Mouse (Mus musculus) urinary bladder, postnatal 25 days (tissue): ENCODE data around the gene Zmym1.
"Not testable (repeated sequence)": the region's sequence is repeated elsewhere in the genome, so short reads cannot be mapped to it uniquely, and the experiment has no call there.

Source experiments
- DNase-seq: peaks from one replicate; pipeline ENCODE4 v3.0.0; 2022; ENCODE audit warnings: low spot score

Gene Zmym1

DNA sequence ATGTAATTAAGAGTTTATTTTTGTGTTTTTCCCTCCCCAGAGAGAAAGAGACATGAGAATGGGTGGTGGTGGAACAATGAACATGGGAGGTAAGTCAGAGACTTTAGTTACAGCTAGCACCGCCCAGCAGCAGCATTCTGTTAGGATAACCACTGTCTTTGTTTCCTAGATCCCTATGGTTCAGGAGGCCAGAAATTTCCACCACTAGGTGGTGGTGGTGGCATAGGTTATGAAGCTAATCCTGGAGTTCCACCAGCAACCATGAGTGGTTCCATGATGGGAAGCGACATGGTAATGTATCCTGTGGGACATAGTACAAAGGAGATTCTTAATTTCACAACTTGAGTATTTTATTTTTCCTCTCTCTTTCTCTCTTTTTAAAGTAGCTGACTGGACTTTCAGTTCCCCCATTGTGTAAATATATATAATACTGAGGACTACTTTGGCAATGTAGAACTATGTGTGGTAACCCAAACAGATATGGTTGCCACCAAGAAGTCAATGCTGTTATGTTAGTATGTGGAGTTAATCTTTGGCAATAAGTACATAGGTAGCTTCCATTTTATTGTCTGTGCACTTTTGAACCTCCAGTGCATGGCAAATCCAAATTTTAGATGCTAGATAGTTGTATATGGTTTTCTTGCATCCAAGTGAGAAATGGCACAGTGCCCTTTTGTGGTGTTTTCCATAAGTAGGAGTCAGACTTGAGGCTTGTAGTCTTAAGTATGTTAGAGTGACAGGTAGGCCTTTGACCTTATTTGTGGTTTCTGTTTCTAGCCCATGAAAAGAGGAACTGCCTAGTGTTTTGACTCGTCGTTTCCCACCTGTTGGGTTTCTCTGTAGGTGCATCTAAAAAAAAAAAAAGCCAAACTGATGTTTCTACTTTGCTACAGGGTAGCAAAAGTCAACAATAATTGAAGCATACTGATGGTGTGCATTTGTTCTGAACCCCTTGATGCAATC, 33.4 kb downstream of the Zmym1 start:
- DNase-seq = no peak

DNA sequence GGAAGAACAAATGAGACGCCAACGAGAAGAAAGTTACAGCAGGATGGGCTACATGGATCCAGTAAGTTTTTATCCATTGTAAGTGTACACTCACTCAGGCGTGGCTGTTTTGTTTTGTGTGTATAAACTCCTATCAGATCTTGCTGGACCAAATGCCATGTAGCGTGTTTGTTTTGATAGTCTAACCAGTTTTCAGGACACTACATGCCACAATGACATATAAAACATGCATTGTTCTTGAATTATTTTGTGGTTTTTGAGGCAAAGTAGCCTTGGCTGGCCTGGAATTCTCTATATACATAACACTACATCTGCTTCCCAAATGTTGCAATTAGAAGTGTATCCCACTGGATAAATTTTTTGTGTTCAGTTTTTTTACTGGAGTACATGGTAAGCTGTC, 34.1 kb downstream of the Zmym1 start:
- DNase-seq = no peak

DNA sequence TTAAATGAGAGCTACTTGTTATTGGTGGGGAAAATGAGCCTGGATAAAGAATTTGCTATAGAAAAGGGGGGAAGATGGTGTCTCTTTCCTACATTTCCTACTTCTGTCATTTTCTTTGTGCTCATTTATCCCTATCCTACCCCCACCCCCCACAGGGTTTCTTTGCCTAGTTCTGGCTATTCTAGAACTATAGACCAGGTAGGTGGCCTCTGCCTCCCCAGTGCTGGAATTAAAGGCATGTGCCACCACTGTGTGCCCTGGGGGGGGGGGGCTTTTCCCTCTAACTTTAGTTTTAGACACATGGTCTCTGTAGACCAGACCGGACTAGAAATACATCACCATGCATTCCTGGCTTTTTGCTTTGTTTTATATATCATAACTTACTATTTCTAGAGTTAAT, 36.7 kb downstream of the Zmym1 start:
- no peak for DNase-seq

DNA sequence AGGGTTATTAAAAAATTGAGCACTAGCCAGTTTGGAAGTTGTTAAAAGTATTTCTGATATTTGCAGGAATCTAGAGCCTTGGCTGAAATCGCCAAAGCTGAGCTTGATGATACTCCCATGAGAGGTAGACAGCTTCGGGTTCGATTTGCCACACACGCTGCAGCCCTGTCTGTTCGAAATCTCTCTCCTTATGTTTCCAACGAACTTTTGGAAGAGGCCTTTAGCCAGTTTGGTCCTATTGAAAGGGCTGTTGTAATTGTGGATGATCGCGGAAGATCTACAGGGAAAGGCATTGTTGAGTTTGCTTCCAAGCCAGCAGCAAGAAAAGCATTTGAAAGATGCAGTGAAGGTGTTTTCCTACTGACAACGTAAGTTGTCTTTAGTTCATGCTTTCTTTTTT, 37.8 kb downstream of the Zmym1 start:
- DNase-seq = no peak

DNA sequence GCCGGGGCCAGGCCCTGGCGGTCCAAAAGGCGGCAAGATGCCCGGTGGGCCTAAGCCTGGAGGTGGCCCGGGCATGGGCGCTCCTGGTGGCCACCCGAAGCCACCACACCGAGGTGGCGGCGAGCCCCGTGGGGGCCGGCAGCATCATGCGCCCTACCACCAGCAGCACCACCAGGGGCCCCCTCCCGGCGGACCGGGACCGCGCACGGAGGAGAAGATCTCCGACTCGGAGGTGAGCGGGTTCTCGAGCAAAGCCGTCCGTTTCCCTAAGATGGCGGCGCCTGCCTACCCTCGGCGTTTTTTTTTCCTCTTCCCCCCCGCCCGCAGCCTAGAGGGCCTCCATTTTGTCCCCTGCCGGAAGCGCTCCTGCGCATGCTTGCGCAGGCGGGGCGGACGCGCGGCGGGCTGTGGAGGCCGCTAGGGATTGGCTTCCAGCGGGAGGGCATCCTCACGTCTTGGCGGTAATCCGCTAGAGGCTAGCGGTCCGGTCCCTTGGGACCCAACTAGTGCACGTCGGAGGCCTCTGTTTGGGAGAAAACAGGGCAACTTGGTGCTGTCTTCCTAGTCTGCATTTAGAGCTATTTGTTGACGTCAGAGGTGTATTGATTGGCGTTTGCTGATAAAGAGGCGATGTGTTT, 38.8 kb downstream of the Zmym1 start:
- peak; percentile 77 for DNase-seq

DNA sequence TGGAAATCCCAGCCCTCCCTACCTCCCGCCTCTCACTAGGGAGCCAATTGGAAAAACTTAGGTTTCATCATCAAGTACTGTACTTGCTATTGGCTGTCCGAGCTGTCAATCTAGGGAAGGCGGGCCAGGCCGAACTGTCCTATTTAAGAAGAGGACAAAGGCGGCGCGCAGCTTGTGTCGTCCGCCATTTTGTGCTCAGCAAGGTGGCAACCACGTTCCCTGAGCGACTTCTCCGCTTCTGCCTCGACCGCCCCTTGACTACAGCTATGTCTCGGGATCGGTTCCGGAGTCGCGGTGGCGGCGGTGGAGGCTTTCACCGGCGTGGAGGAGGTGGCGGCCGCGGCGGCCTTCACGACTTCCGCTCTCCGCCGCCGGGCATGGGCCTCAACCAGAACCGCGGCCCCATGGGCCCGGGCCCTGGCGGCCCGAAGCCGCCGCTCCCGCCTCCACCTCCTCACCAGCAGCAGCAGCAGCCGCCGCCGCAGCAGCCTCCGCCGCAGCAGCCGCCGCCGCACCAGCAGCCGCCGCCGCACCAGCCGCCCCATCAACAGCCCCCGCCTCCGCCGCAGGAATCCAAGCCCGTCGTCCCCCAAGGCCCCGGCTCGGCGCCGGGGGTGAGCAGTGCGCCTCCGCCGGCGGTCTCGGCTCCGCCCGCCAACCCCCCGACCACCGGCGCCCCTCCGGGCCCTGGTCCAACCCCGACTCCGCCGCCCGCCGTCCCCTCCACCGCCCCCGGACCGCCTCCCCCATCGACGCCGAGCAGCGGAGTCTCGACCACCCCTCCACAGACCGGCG, 39.6 kb downstream of the Zmym1 start, which contains the start of gene Sfpq:
Sfpq (plus strand) TSS at position 174 of the 795 bp plus-strand sequence.
- DNase-seq = peak; percentile 99

DNA sequence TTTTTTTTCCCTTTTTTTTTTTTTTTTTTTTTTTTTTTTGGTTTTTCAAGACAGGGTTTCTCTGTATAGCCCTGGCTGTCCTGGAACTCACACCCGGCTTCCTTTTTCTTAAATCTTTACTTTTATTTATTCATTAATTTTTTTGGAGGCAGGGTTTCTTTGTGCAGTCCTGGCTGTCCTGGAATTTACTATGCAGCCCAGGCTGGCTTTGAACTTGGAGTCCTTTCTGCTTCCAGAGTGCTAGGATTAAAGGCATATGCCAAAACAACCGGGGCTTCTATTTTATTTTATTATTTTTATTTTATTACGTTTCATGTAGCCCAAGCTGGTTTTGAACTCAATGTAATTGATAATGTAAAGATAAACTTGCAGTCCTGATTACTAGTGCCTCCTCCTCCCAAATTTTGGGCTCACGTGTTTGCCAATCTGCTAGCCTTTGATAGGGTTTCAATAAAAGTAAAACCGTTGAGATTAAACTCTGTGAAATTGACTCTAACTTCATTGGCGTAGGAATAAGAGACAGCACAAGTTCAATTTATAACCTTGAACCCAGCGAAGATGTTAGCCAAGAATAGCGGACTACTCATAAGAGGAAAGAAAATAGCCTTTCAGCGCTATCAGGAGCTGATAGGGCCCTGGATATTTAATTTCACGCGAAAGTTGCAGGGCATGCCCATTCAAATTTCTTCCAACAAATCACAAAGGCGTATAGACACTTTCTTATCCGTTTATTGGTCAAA, 40.4 kb downstream of the Zmym1 start:
- DNase-seq = no peak

DNA sequence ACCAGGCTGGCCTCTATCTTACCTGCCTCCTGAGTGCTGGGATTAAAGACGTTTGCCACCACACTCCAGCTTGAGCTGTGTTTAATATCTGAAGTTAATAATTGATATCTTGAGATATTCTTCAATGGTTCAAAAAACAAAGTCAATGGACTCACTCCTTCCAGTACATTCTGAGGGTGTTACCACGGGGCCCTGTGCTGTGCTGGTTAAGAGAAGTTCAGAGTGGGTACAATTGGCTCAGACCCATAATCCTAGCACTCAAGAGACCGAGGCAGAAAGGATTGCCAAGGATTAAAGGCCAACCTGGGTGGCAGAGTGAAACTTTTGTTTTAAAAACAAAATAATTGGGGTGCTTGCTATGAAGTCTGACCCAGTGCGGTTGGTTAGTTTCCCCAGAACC, 44.6 kb downstream of the Zmym1 start:
- DNase-seq = no peak

DNA sequence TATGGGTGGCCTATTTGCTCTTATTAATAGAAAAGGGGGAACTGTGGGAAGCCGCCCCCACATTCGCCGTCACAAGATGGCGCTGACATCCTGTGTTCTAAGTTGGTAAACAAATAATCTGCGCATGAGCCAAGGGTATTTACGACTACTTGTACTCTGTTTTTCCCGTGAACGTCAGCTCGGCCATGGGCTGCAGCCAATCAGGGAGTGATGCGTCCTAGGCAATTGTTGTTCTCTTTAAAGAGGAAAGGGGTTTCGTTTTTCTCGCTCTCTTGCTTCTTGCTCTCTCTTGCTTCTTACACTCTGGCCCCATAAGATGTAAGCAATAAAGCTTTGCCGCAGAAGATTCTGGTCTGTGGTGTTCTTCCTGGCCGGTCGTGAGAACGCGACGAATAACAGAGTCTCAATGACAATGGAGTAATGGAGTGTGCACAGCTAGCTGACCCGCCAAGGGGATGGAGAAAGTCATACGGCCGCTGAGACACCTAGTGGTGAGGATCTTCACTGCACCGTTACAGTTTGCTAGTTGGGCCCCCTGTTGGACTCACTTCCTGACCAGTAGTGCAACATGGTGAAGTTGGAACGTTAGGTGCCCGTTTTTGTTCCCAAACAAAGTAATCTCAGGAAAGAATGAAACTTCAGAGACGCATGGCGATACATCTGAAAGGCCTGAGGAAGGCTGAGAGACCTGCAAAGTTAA, 45.5 kb downstream of the Zmym1 start:
- DNase-seq = peak; percentile 67

DNA sequence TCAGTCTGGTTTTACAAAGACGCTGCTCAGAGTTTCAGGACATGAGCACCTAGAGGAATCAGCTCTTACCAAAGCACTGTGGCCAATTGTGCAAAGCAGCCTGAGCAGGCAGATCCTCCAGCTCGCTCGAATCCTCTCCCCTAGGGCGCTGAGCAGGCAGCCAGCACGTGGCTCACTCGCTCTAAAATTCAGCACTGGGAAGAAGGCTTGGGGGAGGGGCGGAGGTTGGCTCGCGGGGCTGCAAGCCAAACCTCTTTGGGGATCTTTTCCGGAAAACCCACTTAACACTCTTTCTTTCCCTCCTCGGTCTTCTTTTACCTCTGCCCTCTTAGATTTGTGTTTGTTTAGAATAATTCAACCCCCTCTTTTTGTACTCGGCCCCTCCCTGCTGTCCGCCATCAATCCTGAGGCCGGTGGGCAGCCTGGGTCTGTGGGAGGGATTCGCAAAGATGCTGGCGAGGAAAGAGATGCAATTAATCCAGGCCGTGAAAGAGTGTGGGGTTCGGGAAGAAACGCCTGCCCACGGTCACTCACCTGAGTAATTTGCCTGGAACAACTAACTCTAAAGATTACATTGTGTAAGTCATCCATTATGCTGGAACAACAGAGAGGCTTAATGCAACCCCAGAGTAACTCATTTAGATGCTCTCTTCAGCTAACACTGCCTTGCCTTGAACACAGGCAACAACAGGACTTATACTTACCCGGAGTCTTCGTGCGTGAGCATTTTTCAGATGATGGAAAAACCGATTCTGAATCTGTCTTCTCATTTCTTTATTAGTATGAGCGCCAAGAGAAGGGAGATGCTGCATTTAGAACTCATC, 55.6 kb downstream of the Zmym1 start:
- no peak for DNase-seq

DNA sequence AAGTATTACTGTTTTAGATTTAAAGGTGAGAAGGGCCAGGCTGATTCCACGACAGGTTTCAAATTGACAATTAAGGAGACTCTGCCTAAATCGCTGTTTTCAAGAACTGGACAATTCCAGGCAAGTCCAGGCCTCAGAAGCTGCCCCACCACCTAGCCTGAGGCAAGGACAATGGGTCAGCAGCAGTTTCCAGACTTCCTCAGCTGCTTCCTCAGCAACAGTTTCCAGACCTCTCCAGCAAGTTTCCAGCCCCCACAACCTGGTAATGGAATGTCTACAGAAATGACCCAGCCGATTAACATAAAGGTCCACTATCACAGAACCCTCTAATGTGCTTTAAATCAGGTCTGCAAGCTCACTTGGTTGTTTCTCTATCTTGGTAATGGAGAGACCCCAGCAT, 56.6 kb downstream of the Zmym1 start:
- no peak for DNase-seq

DNA sequence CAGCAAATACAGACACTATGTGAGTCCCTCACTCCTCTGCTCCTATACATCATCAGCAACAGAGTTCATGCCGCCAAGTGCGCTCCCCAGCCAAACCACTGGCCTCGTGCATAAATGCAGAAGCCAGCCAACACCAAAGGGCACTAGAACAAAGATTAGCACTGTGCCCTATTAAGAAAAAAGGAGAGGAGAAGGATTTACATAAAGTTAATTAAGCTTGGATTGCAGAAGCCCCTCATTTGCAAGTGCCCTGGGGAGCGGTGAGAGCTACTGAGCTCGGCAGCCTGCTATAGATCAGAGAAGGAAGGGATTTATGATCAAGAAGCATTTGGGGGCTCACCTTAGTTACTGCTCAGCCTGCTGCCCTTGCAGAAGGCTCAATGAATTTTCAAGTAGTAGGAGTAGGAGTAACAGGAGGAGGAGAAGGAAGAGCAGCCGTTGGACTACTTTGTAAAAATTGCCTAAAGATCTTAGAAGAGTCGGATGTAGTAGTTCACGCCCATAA, 60.3 kb downstream of the Zmym1 start:
- no peak for DNase-seq

DNA sequence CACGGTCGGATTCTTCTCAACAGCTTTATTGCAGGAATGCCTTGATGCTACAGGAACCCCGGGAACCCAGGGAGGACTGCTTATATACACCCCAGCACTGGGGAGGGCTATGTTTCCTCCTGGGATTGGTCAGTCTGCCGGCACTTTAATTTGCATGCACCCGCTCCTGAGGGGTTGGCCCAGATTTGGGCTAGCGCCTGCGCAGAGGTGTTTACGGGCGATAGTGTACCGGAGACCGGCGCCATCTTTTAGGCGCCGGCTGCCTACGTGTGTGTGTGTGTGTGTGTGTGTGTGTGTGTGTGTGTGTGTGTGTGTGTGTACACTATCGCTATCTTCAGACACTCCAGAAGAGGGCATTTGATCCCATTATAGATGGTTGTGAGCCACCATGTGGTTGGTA, 61.6 kb downstream of the Zmym1 start:
- DNase-seq = not testable (repeated sequence)
